Mouse (Mus musculus) liver, embryonic 16.5 days (tissue): Measurements from ENCODE around the gene Pfn3. TPM values are rescaled to one million over a fixed set of nuclear protein-coding genes. Genes with fewer than 3 reads are reported as not detected.

ENCODE experiments used
- microRNA-seq: library from miRNA; unstranded; fragments of <30 nt; microRNA quantifications from one replicate; pipeline ENCODE4, GENCODE M21; 2016
- polyA plus RNA-seq: library from polyadenylated mRNA; unstranded; fragments of >200 nt; fragmentation: Nextera tagmentation; extraction: Ambion mirVana; gene quantifications from 2 replicates; pipeline ENCODE4 v1.2.1, GENCODE M21; 2015

The Pfn3 gene
- polyA plus RNA-seq, 1 experiment from 2014 or later = not detected

Small RNAs within 50 kb of the gene (microRNA-seq; reads per million reads assigned to microRNA genes)
- gene Mir6943 = 2.0 reads per million

Other genes with a start within 250 kb of the Pfn3 start
- 12.2 and 13.0 TPM in 2 replicates for gene Nsd1, start 205.4 kb downstream of the Pfn3 start, polyA plus RNA-seq
- gene Prelid1, start 94.7 kb downstream of the Pfn3 start, polyA plus RNA-seq = 202 and 206 TPM in 2 replicates
- gene Rab24, start 93.3 kb downstream of the Pfn3 start, polyA plus RNA-seq = 42.2 and 50.1 TPM in 2 replicates
- gene Mxd3, start 85.4 kb downstream of the Pfn3 start, polyA plus RNA-seq = 24.0 and 28.7 TPM in 2 replicates
- gene Lman2, start 52.4 kb downstream of the Pfn3 start, polyA plus RNA-seq = 53.3 and 55.5 TPM in 2 replicates
- gene Rgs14, start 45.5 kb downstream of the Pfn3 start, polyA plus RNA-seq = 2.8 and 3.2 TPM in 2 replicates
- gene Slc34a1, start 17.0 kb downstream of the Pfn3 start, polyA plus RNA-seq = 0.15 TPM in 1 of 2 replicates, not detected in the other
- gene F12, start 11.6 kb upstream of the Pfn3 start, polyA plus RNA-seq = 147 and 184 TPM in 2 replicates
- 10.4 and 12.1 TPM in 2 replicates for gene Grk6, start 29.8 kb upstream of the Pfn3 start, polyA plus RNA-seq
- not detected in 2 replicates for gene Prr7, start 49.0 kb upstream of the Pfn3 start, polyA plus RNA-seq
- gene Dbn1, start 72.9 kb upstream of the Pfn3 start, polyA plus RNA-seq = 6.1 and 7.7 TPM in 2 replicates
- gene Pdlim7, start 98.4 kb upstream of the Pfn3 start, polyA plus RNA-seq = 24.4 and 27.9 TPM in 2 replicates
- 9.3 and 10.9 TPM in 2 replicates for gene Dok3, start 114.1 kb upstream of the Pfn3 start, polyA plus RNA-seq
- 20.9 and 22.0 TPM in 2 replicates for gene Ddx41, start 121.4 kb upstream of the Pfn3 start, polyA plus RNA-seq
- gene Fam193b, start 155.9 kb upstream of the Pfn3 start, polyA plus RNA-seq = 8.4 and 8.7 TPM in 2 replicates
- gene Tmed9, start 158.5 kb upstream of the Pfn3 start, polyA plus RNA-seq = 55.7 and 63.6 TPM in 2 replicates
- gene B4galt7, start 184.7 kb upstream of the Pfn3 start, polyA plus RNA-seq = 5.7 and 6.5 TPM in 2 replicates
- 13.0 and 13.3 TPM in 2 replicates for gene Caml, start 207.8 kb upstream of the Pfn3 start, polyA plus RNA-seq
- gene Ddx46, start 219.8 kb upstream of the Pfn3 start, polyA plus RNA-seq = 14.3 TPM in 2 replicates